Mouse (Mus musculus) liver, embryonic 14.5 days (tissue): Measurements from ENCODE around the gene Mgam.

ENCODE experiments used
- CTCF ChIP-seq: IDR thresholded peaks from 2 replicates; pipeline ENCODE4 v1.5.1; 2016; ENCODE audit warnings: antibody characterized with exemption, low read depth, control low read depth
- EP300 ChIP-seq: IDR thresholded peaks from 2 replicates; pipeline ENCODE4 v1.6.1; 2016; ENCODE audit warnings: antibody characterized with exemption, low read depth

DNA sequence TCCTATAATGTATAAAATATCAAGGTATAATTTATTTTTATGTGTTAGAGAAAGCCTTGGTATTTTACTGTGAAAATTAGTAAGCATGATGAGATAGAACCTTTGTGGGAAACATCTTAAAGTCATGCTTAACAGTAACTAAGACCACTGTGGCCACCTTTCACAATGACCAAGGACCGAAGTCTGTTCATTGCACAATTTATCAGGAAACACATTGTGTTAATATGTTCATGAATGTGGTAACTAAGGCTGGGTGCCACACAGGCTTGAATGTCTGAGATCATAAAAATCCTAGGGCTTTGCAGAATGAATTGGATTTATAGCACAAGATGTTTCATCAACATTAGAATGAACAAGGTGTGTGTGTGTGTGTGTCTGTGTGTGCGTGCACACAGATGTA is 40.3 kb upstream of the Mgam start:
- TF ChIP-seq CTCF (no peak), EP300 (no peak)
